Comparison of ENCODE assay signal across 15 mouse cellular contexts in genomic region chr15:93913462-93913861, GRCm38 (mm10).
DNase-seq lines count a peak whose midpoint lies in the region; ATAC-seq lines count a peak whose summit lies in the region.
"Had no signal": no experiment of that assay in that cellular context is flagged by ENCODE, and none has a peak within 500 bp of the region (broad histone marks: within the 10 kb centered on the region; RNA-seq: fewer than 3 reads in every experiment).

No protein-coding gene starts in this region.

- 60% methylated on average over 5 of the region's 5 CpGs for WGBS in heart, embryonic 10.5 days
- 68% methylated on average over 5 of the region's 5 CpGs for WGBS in forebrain, embryonic 14.5 days

- no peak overlapping the region for H3K9ac ChIP-seq in forebrain, embryonic 14.5 days (ENCODE audit: low read length)
- H3K9ac ChIP-seq: kidney, embryonic 15.5 days; liver, embryonic 13.5 days had no signal

- no peak overlapping the region for H3K4me2 ChIP-seq in forebrain, embryonic 14.5 days (ENCODE audit: low read length)
- H3K4me2 ChIP-seq: kidney, embryonic 15.5 days; liver, embryonic 13.5 days had no signal

- peak; percentile 58 for ATAC-seq in CD4-positive, CD25-positive, alpha-beta regulatory T cell, adult 4 months
- peak; percentile 86 for ATAC-seq in granulocyte monocyte progenitor cell, adult 5-6 weeks (replicated peaks; ENCODE audit: poor library complexity, severe bottlenecking)
- no peak for ATAC-seq in forebrain, embryonic 14.5 days

- H3K4me3 ChIP-seq in heart, embryonic 10.5 days = no peak overlapping the region
- no peak overlapping the region for H3K4me3 ChIP-seq in forebrain, embryonic 14.5 days (ENCODE audit: low read depth, low read length)
- H3K4me3 ChIP-seq: kidney, embryonic 15.5 days; left cerebral cortex, adult 2 months; liver, embryonic 13.5 days; myocyte had no signal

- peaks cover 34% of the 10 kb centered on the region for H3K4me1 ChIP-seq in heart, embryonic 10.5 days
- peaks cover 4% of the 10 kb centered on the region; the same call in 1 of the 2 replicates for H3K4me1 ChIP-seq in forebrain, embryonic 14.5 days (ENCODE audit: control insufficient read depth, insufficient read depth, low read length)
- H3K4me1 ChIP-seq: liver, embryonic 13.5 days had no signal

- peak overlapping the region; percentile 10; the same call in 1 of the 2 replicates for H3K27ac ChIP-seq in heart, embryonic 10.5 days
- no peak overlapping the region for H3K27ac ChIP-seq in forebrain, embryonic 14.5 days (ENCODE audit: low read depth, low read length)
- H3K27ac ChIP-seq: kidney, embryonic 15.5 days; left cerebral cortex, adult 2 months; liver, embryonic 13.5 days had no signal

- DNase-seq in heart, embryonic 10.5 days (ENCODE audit: low spot score) = no peak
- DNase-seq in heart, adult 11 months = no peak
- peak; percentile 66 to 69 for DNase-seq in thymus, adult 18-20 months
- no peak for DNase-seq in forebrain, embryonic 14.5 days (ENCODE audit: low spot score)
- DNase-seq in layer of hippocampus, postnatal 25 days (ENCODE audit: extremely low spot score in 1 of 2, low spot score in 1 of 2) = no peak
- DNase-seq in yolk sac, embryonic 10.5 days (ENCODE audit: low spot score) = no peak
- DNase-seq: gastrocnemius, postnatal 14 days; liver, embryonic 13.5 days; retina, postnatal 1 day had no signal

- no peaks in the 10 kb centered on the region for H3K9me3 ChIP-seq in heart, embryonic 10.5 days
- no peaks in the 10 kb centered on the region for H3K9me3 ChIP-seq in forebrain, embryonic 14.5 days (replicated peaks; ENCODE audit: control insufficient read depth, low read length)
- H3K9me3 ChIP-seq: kidney, embryonic 15.5 days; liver, embryonic 13.5 days had no signal

- no peaks in the 10 kb centered on the region for H3K36me3 ChIP-seq in heart, embryonic 10.5 days
- H3K36me3 ChIP-seq in forebrain, embryonic 14.5 days (ENCODE audit: control insufficient read depth, insufficient read depth, low read length) = no peaks in the 10 kb centered on the region
- H3K36me3 ChIP-seq: kidney, embryonic 15.5 days; liver, embryonic 13.5 days had no signal

- H3K27me3 ChIP-seq in heart, embryonic 10.5 days (ENCODE audit: insufficient read depth, poor library complexity, severe bottlenecking) = no peaks in the 10 kb centered on the region
- no peaks in the 10 kb centered on the region for H3K27me3 ChIP-seq in forebrain, embryonic 14.5 days (replicated peaks; ENCODE audit: control insufficient read depth, insufficient read depth, low read length)
- H3K27me3 ChIP-seq: CH12.LX; kidney, embryonic 15.5 days; liver, embryonic 13.5 days had no signal

Comparison
In these comparisons a context has a peak if more than half of its experiments do, and no peak if none do; other contexts are left out.
1. DNase-seq: peak in thymus, adult 18-20 months (2 of 2); none in heart, embryonic 10.5 days (single experiment), heart, adult 11 months (single experiment), forebrain, embryonic 14.5 days (single experiment), layer of hippocampus, postnatal 25 days (0 of 2) and yolk sac, embryonic 10.5 days (single experiment).